Mouse (Mus musculus): ENCODE results near the gene Mup9.
"Not testable (repeated sequence)": the region's sequence is repeated elsewhere in the genome, so short reads cannot be mapped to it uniquely, and the experiment has no call there.

Gene Mup9

DNA sequence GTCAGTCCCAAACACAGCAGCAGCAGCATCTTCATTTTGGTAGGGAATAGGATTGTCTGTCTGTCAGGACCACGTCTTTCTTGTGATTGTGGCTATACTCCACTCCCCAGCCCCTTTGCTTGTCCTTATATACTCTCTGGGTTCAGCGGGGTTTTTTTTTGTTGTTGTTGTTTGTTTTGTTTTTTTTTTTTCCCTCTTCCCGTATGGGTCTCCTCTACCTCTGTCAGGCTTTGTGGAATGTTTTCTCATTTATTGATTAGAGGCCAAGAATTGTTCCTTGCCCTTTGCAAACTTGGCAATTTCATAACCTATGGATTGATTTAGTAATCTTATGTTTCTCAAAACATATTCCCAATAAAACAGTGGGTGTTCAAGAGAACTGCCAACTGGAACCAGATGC is at the start of gene Mup9:
Gene Mup9 (minus strand): TSS at position 101 of the 400 bp plus-strand sequence.
- DNase-seq, result not testable (repeated sequence)

Measured in kidney, postnatal 25 days (tissue).